Mouse (Mus musculus) heart, adult 2 months (tissue): ENCODE results near the gene Nlgn2. TPM values are rescaled to one million over a fixed set of nuclear protein-coding genes. Genes with fewer than 3 reads are reported as not detected.
A peak's percentile ranks its signal among the peaks of the same experiment; 100 is the strongest.

Experiments used
- DNase-seq, 2 experiments: peaks; one replicate each; pipeline ENCODE4 v3.0.0; 2021
- H3K27ac ChIP-seq: fragments of 200-600 bp; 2 replicates; pipeline ENCODE4 v1.8.1; 2022
- H3K27me3 ChIP-seq: fragments of 200-500 bp; 2 replicates; pipeline ENCODE4 v1.6.1; 2012; ENCODE audit warnings: mild to moderate bottlenecking, low read length, inconsistent platforms, mixed read lengths; ENCODE audit not compliant: control insufficient read depth, insufficient read depth
- H3K36me3 ChIP-seq: fragments of 200-500 bp; 2 replicates; pipeline ENCODE4 v1.6.1; 2012; ENCODE audit warnings: low read length, inconsistent platforms; ENCODE audit not compliant: control insufficient read depth, insufficient read depth
- H3K4me1 ChIP-seq: fragments of 200-500 bp; 2 replicates; pipeline ENCODE4 v1.6.1; 2011; ENCODE audit warnings: low read length; ENCODE audit not compliant: control insufficient read depth, insufficient read depth
- H3K4me3 ChIP-seq: fragments of 200-600 bp; 2 replicates; pipeline ENCODE4 v1.8.1; 2022
- H3K79me2 ChIP-seq: fragments of 200-500 bp; replicated peaks from 2 replicates; pipeline ENCODE4 v1.6.1; 2012; ENCODE audit warnings: mild to moderate bottlenecking, inconsistent platforms, low read length, moderate library complexity, mixed read lengths; ENCODE audit not compliant: control insufficient read depth, insufficient read depth
- H3K9ac ChIP-seq: fragments of 200-500 bp; 2 replicates; pipeline ENCODE4 v1.6.1; 2012; ENCODE audit warnings: low read depth, mild to moderate bottlenecking, control low read depth, inconsistent platforms, low read length, mixed read lengths
- CTCF ChIP-seq: fragments of 200-600 bp; IDR thresholded peaks from 2 replicates; pipeline ENCODE4 v1.8.1; 2022; ENCODE audit warnings: antibody characterized with exemption, mild to moderate bottlenecking, moderate library complexity
- EP300 ChIP-seq: fragments of 200-500 bp; IDR thresholded peaks from 2 replicates; pipeline ENCODE4 v1.6.1; 2011; ENCODE audit warnings: low read depth, low read length, control low read depth; ENCODE audit not compliant: insufficient read depth
- POLR2A ChIP-seq: fragments of 200-500 bp; IDR thresholded peaks from 2 replicates; pipeline ENCODE4 v1.6.1; 2011; ENCODE audit warnings: mild to moderate bottlenecking, low read depth, low read length, control low read depth; ENCODE audit not compliant: insufficient read depth
- whole genome bisulfite sequencing: fragments of 180-500 bp; shearing (Covaris S2); methylation state at CpG from one replicate; pipeline ENCODE4 v1.1.7; 2018; 5-methylcytosine and 5-hydroxymethylcytosine counted together
- intact Hi-C: fragments of 180-260 bp; cut with DNase I; formaldehyde crosslinking; loops from one replicate; pipeline ENCODE4 v1.15.1; 2025
- polyA plus RNA-seq: library from polyadenylated mRNA; depleted of rRNA; stranded (reverse); fragments of >200 nt; gene quantifications from 2 replicates; pipeline ENCODE4 v1.2.3, GENCODE M21; 2012
- total RNA-seq, 2 experiments: library from RNA; stranded (reverse); gene quantifications; 2 replicates each; pipeline ENCODE4 v1.2.3; 2021

Gene Nlgn2
- total and polyA plus RNA-seq, 3 experiments: 3.4 to 6.7 (median 5.0) TPM

DNA sequence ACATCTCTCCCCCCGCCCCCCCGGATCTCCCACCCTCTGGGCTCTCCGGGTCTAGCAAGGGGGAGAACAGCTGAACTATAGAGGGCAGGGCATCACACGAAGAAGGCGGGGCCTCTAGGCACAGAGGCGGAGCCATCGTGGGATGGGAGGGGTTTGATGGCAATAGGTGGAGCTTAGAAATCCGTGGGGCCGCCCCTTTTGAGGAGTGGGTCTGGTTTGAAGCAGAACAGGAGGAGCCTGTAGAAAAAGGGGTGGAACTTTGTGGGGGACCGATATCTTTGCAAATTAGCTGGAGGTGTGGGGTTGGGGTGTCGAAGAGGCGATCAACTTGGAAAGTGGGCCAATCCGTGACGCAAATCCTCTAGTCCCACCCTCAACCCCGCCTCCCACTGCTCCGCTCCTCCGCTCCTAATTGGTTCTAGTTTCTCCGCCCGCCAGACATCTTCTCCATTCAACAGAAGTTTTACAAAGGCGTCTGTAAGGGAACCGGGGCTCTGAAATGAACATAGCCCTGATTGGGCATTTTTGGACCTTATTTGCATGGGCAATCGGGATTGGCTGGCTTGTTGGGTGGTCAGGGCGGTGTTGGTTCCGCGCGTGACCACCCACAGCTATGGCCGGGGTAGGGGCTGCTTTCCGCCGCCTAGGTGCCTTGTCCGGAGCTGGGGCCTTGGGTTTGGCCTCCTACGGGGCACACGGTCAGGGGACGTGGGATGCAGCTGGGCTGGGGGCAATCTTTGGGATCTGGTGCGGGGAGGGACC is 549 bp upstream of the Nlgn2 start, which contains the start of gene Tmem256:
Gene Tmem256, plus strand, starts transcription at position 563 of the 762 bp plus-strand sequence.
- H3K27ac ChIP-seq: peak within 1 kb of the TSS; percentile 94
- peak within 1 kb of the TSS; percentile 80 for H3K9ac ChIP-seq
- peaks cover 2% of the 10 kb centered on the region for H3K4me1 ChIP-seq
- DNase-seq: peak; percentile 94 to 95
- peak within 1 kb of the TSS; percentile 58 for H3K4me3 ChIP-seq
- under 1% methylated on average over 34 of the region's 34 CpGs for WGBS
- H3K27me3 ChIP-seq: no peaks in the 10 kb centered on the region; the same call in 1 of the 2 replicates
- peaks cover 2% of the 10 kb centered on the region; the same call in 1 of the 2 replicates for H3K36me3 ChIP-seq
- H3K79me2 ChIP-seq: no peaks in the 10 kb centered on the region
- TF ChIP-seq CTCF (no peak), POLR2A (peak; percentile 90), EP300 (no peak)
- intact Hi-C loops: loop anchor here (2.0 kb wide), 3 partner anchors 35 to 79 kb away; partner anchors contain the start of genes Polr2a and Tmem95

DNA sequence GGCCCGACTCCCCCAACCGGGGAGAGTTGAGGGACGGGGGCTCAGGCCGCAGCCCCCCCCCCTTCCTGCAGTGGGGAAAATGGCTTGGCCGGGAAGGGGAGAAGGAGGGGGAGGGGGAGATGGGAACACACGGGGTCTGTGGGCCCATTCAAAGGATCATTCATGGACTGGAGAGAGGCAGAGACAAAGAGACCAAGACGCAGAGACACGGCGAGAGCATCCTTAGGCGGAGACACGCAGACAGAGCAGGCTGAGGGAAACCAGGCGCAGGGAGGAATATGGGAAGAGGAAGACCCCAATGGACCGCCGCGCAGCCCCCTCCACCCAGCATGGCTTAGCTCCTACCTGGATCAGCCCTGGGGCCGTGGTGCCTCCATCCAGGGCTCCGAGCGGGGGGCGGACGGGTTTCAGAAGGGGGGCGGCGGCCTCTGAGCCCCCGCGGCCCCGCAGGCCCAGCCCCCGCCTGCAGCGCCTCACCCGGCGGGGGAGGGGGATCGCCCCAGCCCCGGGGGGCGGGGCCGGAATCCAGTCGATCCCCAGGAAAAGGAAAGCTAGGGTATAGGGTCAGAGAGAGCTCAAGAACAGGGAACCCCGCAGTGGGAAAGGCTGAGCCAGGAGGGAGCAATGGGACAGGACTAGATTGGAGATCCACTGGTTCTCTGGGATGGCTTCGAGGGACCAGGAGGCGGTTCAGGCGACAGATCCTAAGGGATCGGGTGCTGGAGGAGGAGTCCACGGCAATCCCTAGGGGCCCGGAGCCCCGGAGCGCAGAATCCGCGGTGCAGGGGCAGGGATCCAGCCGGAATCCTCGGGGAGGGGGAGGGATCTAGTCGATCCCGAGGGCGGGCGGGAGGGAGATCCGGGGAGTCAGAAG is 644 bp downstream of the Nlgn2 start:
- TF ChIP-seq POLR2A: no peak
- no peak for TF ChIP-seq EP300
- TF ChIP-seq CTCF: no peak
- peak overlapping the region; percentile 94 for H3K27ac ChIP-seq
- no peaks in the 10 kb centered on the region; the same call in 1 of the 2 replicates for H3K27me3 ChIP-seq
- peak overlapping the region; percentile 58 for H3K4me3 ChIP-seq
- peaks cover 2% of the 10 kb centered on the region for H3K4me1 ChIP-seq
- 5% methylated on average over 50 of the region's 52 CpGs for WGBS
- peaks cover 2% of the 10 kb centered on the region; the same call in 1 of the 2 replicates for H3K36me3 ChIP-seq
- peak overlapping the region; percentile 48 for H3K9ac ChIP-seq
- intact Hi-C loops: loop anchor here (2.0 kb wide), 2 partner anchors 34 to 42 kb away; partner anchors contain the start of gene Tmem95
- H3K79me2 ChIP-seq: no peaks in the 10 kb centered on the region
- peak; percentile 59 to 67 for DNase-seq

DNA sequence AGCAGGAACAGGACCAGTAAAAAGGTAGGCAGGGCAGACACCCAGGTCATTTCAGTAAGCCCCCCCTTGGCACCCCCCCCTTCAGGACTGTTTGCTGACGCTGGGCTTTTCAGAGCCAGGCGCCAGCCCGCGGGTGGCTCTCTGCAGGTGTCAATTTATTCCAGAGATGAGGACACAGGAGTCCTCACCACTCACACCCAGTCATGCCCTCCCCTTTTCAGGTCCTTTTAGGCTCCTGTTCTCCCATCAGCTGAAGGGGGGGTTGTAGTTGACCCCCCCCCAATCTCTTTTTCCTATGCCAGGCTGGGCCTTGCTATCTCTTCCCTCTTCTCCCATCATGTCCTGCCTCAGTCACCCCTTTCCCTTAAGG is 1.6 kb downstream of the Nlgn2 start:
- DNase-seq: no peak
- intact Hi-C loops: loop anchor here (2.0 kb wide), 2 partner anchors 33 to 43 kb away; partner anchors contain the start of gene Tmem95
- peaks cover 2% of the 10 kb centered on the region for H3K4me1 ChIP-seq
- H3K27me3 ChIP-seq: no peaks in the 10 kb centered on the region; the same call in 1 of the 2 replicates
- 39% methylated on average over 4 of the region's 4 CpGs for WGBS
- no peak for TF ChIP-seq CTCF
- no peak for TF ChIP-seq EP300
- TF ChIP-seq POLR2A: no peak
- no peak overlapping the region for H3K9ac ChIP-seq
- no peaks in the 10 kb centered on the region for H3K79me2 ChIP-seq
- H3K27ac ChIP-seq: no peak overlapping the region
- H3K4me3 ChIP-seq: no peak overlapping the region
- H3K36me3 ChIP-seq: peaks cover 2% of the 10 kb centered on the region; the same call in 1 of the 2 replicates

DNA sequence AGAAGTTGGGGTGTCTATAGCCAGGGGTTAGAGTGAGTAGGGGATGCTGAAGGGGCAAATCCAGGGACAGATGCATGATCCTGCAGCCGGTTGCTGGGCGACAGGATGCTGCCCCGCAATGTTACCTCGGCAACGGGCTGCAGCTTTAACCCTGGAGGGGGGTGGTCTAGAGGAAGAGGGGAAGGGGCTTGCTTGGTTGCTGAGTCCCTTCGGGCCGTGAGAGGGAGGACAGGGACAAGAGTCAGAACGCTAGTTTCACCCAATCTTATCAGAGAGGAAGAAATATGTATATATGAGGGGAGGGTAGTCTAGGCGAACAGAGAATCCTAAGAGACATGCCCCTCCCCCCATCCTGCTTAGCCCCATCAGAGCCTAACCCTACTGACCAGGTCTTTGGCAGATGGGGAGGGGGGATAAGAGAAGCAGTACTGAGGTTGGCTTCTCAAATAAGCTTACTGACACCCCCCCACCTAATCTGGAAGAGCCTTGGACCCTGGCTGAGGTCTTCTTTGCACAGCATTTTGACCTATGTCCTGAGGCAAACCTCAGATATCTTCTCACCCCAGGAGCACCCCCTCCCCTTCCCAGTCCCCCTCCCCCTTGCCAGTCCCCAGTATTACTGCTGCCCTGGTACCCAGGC is 2.1 kb downstream of the Nlgn2 start:
- no peak overlapping the region for H3K4me3 ChIP-seq

DNA sequence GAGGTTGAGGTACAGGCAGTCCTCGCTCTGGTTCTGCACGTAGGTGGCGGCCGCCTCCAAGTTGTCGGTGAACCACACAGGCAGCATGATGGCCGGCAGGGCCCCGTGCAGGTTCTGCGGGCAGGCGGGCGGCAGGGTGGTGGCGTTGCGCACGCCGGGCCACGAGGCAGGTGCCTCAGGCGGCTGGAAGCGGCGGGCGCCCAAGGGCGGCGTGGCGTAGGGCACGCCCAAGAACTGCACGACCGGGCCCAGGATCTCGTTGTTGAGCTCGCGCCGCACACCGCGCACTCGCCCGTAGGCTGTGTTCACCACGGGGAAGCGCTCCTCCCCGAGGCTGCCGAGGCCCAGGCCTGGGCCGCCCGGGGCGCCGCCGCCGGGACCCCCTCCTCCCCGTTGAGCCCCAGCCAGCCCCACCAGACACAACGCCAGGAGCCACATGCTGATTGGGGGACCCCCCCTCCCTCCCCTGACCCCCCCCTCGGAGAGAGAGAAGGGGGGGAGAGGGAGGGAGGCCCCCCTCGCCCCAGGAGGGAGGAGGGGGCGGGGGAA is 3.5 kb downstream of the Nlgn2 start:
- WGBS: 36% methylated on average over 42 of the region's 48 CpGs
- intact Hi-C loops: no loop called here
- peak in 1 of 2 experiments; percentile 30 for DNase-seq
- no peak for TF ChIP-seq EP300
- TF ChIP-seq CTCF: no peak
- no peak for TF ChIP-seq POLR2A
- Histone ChIP-seq H3K27me3 (no peaks in the 10 kb centered on the region; the same call in 1 of the 2 replicates), H3K4me1 (peaks cover 2% of the 10 kb centered on the region), H3K79me2 (no peaks in the 10 kb centered on the region), H3K9ac (peak overlapping the region; percentile 36), H3K4me3 (no peak overlapping the region; the same call in 1 of the 2 replicates), H3K27ac (no peak overlapping the region), H3K36me3 (peaks cover 1% of the 10 kb centered on the region; the same call in 1 of the 2 replicates)

More for the DNA sequence above, 2.1 kb downstream of the Nlgn2 start:
- Histone ChIP-seq H3K4me1 (peaks cover 2% of the 10 kb centered on the region), H3K27me3 (no peaks in the 10 kb centered on the region; the same call in 1 of the 2 replicates), H3K9ac (no peak overlapping the region), H3K27ac (no peak overlapping the region), H3K36me3 (peaks cover 2% of the 10 kb centered on the region; the same call in 1 of the 2 replicates), H3K79me2 (no peaks in the 10 kb centered on the region)
- DNase-seq: no peak
- no peak for TF ChIP-seq EP300
- no peak for TF ChIP-seq POLR2A
- TF ChIP-seq CTCF: no peak
- WGBS: 57% methylated on average over 9 of the region's 9 CpGs
- intact Hi-C loops: no loop called here
